Comparison of ENCODE assay signal across 8 mouse cellular contexts in the genomic region with DNA sequence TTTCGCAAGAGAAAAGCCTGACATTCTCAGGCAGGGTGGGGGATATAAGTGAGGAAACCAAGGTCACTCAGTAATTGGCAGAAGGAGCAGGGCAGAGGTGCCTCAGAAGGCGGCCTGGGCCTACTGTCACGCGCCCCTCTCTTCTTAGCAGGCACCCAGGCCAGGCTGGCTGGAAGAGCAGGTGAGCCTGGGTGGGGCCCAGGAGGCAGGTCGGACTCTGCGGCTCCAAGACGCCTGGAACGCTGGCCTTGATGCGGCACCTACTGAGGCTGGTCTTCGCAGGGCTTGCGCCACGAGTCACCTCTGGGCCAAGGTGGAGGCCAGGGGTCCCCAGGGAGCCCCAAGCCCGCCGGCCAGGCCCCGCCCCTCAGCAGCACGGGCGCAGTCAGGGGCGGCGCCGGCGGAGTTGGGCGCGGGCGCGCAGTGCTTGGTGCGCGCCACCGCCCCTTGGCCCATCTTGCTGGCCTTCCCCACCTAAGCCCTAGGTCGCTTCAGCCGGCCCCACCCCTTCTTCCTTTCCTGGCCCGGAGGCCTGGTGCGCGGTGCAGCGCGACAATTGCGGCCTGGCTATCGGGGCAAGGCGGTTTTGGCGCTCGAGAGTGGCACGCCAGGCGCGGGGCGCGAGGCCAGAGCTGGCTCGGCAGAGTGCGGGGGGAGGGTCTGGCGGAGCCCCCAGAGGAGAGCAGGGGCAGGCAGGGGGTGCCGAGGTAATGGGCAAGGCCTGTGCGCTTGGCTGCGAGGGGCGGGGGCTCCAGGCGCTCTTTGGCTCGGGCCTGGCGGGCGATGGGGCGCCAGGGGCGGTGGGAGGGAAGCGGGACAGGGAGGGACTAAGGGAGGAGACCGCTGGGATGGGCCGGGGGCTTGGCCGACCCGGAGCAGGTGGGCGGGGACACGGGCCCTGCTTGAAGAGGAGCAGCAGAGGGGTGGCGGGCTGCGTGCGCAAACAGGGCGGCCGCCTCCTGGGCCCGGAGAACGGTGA. TPM values are rescaled to one million over a fixed set of nuclear protein-coding genes. Genes with fewer than 3 reads are reported as not detected.
DNase-seq lines count a peak whose midpoint lies in the region; ATAC-seq lines count a peak whose summit lies in the region.

TSS of gene Prrg3 (plus strand) at position 552 of the 979 bp plus-strand sequence.

- H3K4me2 ChIP-seq in hindbrain, embryonic 11.5 days (replicated peaks; ENCODE audit: low read depth, low read length): peak within 1 kb of the TSS; percentile 66
- H3K4me2 ChIP-seq in midbrain, embryonic 12.5 days (replicated peaks): peak within 1 kb of the TSS; percentile 69
- H3K4me2 ChIP-seq in stomach, embryonic 15.5 days: peak within 1 kb of the TSS; percentile 69

- peak within 1 kb of the TSS; percentile 46 for H3K4me3 ChIP-seq in hindbrain, embryonic 11.5 days (ENCODE audit: low read depth, low read length)
- peak within 1 kb of the TSS; percentile 59 for H3K4me3 ChIP-seq in limb, embryonic 10.5 days
- peak within 1 kb of the TSS; percentile 52 for H3K4me3 ChIP-seq in midbrain, embryonic 12.5 days
- H3K4me3 ChIP-seq in stomach, embryonic 15.5 days (replicated peaks): peak within 1 kb of the TSS; percentile 50

- no peaks in the 10 kb centered on the region for H3K9me3 ChIP-seq in hindbrain, embryonic 11.5 days (ENCODE audit: control insufficient read depth, low read length)
- H3K9me3 ChIP-seq in limb, embryonic 10.5 days (replicated peaks): no peaks in the 10 kb centered on the region
- H3K9me3 ChIP-seq in midbrain, embryonic 12.5 days: no peaks in the 10 kb centered on the region
- no peaks in the 10 kb centered on the region for H3K9me3 ChIP-seq in stomach, embryonic 15.5 days

- H3K36me3 ChIP-seq in hindbrain, embryonic 11.5 days (ENCODE audit: control insufficient read depth, insufficient read depth, low read length): no peaks in the 10 kb centered on the region
- H3K36me3 ChIP-seq in limb, embryonic 10.5 days: no peaks in the 10 kb centered on the region
- no peaks in the 10 kb centered on the region for H3K36me3 ChIP-seq in midbrain, embryonic 12.5 days
- no peaks in the 10 kb centered on the region for H3K36me3 ChIP-seq in stomach, embryonic 15.5 days

- ATAC-seq in hindbrain, embryonic 11.5 days (ENCODE audit: low FRiP score): peak; percentile 94
- ATAC-seq in midbrain, embryonic 12.5 days (ENCODE audit: low FRiP score, low read depth): peak; percentile 91
- peak; percentile 87 for ATAC-seq in stomach, embryonic 15.5 days (ENCODE audit: insufficient read depth, low FRiP score, low read depth)

- 15% methylated on average over 27 of the region's 72 CpGs for whole genome bisulfite sequencing in hindbrain, embryonic 11.5 days
- 18% methylated on average over 56 of the region's 72 CpGs for WGBS in limb, embryonic 10.5 days
- 17% methylated on average over 42 of the region's 72 CpGs for WGBS in midbrain, embryonic 12.5 days
- WGBS in stomach, embryonic 15.5 days: 23% methylated on average over 51 of the region's 72 CpGs

- DNase-seq in adrenal gland, adult 18-20 months (ENCODE audit: low spot score in 2 of 2): peak; percentile 15 to 28
- DNase-seq in cerebellum, adult 9-11 months: peak; percentile 43
- peak in 1 of 2 experiments; percentile 19 for DNase-seq in frontal cortex, adult 2 months (ENCODE audit: extremely low spot score in 1 of 2, low spot score in 1 of 2)
- DNase-seq in hindbrain, embryonic 11.5 days (ENCODE audit: low spot score): peak; percentile 73
- peak; percentile 76 for DNase-seq in limb, embryonic 10.5 days (ENCODE audit: low spot score)
- DNase-seq in B cell, adult 2 months: no peak

- no peaks in the 10 kb centered on the region for H3K27me3 ChIP-seq in hindbrain, embryonic 11.5 days (ENCODE audit: control insufficient read depth, insufficient read depth, low read length)
- peaks cover 82% of the 10 kb centered on the region for H3K27me3 ChIP-seq in limb, embryonic 10.5 days (ENCODE audit: low read depth, poor library complexity, severe bottlenecking)
- H3K27me3 ChIP-seq in midbrain, embryonic 12.5 days: peaks cover 10% of the 10 kb centered on the region; the same call in 1 of the 2 replicates
- no peaks in the 10 kb centered on the region for H3K27me3 ChIP-seq in stomach, embryonic 15.5 days (replicated peaks)

- no peaks in the 10 kb centered on the region for H3K4me1 ChIP-seq in hindbrain, embryonic 11.5 days (replicated peaks; ENCODE audit: control insufficient read depth, insufficient read depth, low read length)
- H3K4me1 ChIP-seq in limb, embryonic 10.5 days: no peaks in the 10 kb centered on the region
- H3K4me1 ChIP-seq in midbrain, embryonic 12.5 days: peaks cover 5% of the 10 kb centered on the region; the same call in 1 of the 2 replicates
- H3K4me1 ChIP-seq in stomach, embryonic 15.5 days: no peaks in the 10 kb centered on the region

- H3K9ac ChIP-seq in hindbrain, embryonic 11.5 days (ENCODE audit: low read depth, low read length): peak within 1 kb of the TSS; percentile 65
- H3K9ac ChIP-seq in midbrain, embryonic 12.5 days (replicated peaks): peak within 1 kb of the TSS; percentile 57
- peak within 1 kb of the TSS; percentile 48; the same call in 1 of the 2 replicates for H3K9ac ChIP-seq in stomach, embryonic 15.5 days

- H3K27ac ChIP-seq in hindbrain, embryonic 11.5 days (ENCODE audit: low read depth, low read length): no peak within 1 kb of the TSS
- peak within 1 kb of the TSS; percentile 85 for H3K27ac ChIP-seq in limb, embryonic 10.5 days
- H3K27ac ChIP-seq in midbrain, embryonic 12.5 days (replicated peaks): no peak within 1 kb of the TSS; the same call in 1 of the 2 replicates
- no peak within 1 kb of the TSS for H3K27ac ChIP-seq in stomach, embryonic 15.5 days

RNA-seq across cellular contexts. Expression of gene Prrg3, which starts in this region (rescaled TPM):
- total RNA-seq in adrenal gland, adult 18-20 months (2021): 10 to 100 TPM; 15.4 to 18.6 TPM
- polyA plus RNA-seq in frontal cortex, adult 2 months (2012; rRNA removed): 21.4 and 22.3 TPM in 2 replicates
- polyA plus RNA-seq in hindbrain, embryonic 11.5 days (2014; fragmentation: Nextera tagmentation; extraction: Ambion mirVana): 7.8 and 8.1 TPM in 2 replicates
- polyA plus RNA-seq in limb, embryonic 10.5 days (2016; fragmentation: Nextera tagmentation; extraction: Ambion mirVana): 5.1 and 6.2 TPM in 2 replicates
- 9.3 and 12.4 TPM in 2 replicates for polyA plus RNA-seq in midbrain, embryonic 12.5 days (2016; fragmentation: Nextera tagmentation; extraction: Ambion mirVana)
- polyA plus RNA-seq in stomach, embryonic 15.5 days (2015; fragmentation: Nextera tagmentation; extraction: Ambion mirVana): 9.8 TPM in 2 replicates

Comparison
In these comparisons a context has a peak if more than half of its experiments do, and no peak if none do; other contexts are left out.
1. DNase-seq: peak in adrenal gland, adult 18-20 months (2 of 2), cerebellum, adult 9-11 months (single experiment), hindbrain, embryonic 11.5 days (single experiment) and limb, embryonic 10.5 days (single experiment); none in B cell, adult 2 months (0 of 2).
2. Peak in every context shown above with its lines, with median percentiles within 50 percentile points of each other: ATAC-seq, H3K4me2 ChIP-seq, H3K4me3 ChIP-seq and H3K9ac ChIP-seq.